ENCODE assay signal across 16 mouse cellular contexts in the genomic region with DNA sequence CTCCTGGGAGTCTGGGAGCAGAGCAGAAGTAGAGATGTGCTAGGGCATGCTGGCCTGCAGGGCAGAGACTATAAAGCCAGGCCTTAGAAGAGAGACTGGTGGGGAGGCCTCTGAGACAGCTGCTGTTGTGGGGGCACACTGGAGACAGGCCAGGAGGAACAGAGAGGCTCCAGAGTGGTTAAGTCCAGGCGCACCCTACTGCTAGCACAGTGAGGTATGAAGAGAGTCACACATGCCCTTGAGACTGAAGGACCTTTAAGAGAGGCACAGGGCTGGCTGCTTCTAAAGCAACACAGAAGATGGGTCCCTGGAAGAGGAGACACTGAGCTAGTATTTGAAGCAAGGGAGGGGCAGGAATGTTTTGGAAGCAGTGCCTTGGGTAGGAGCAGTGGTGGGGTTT.
DNase-seq lines count a peak whose midpoint lies in the region; ATAC-seq and TF ChIP-seq lines count a peak whose summit lies in the region.
"Had no signal": no experiment of that assay in that cellular context is flagged by ENCODE, and none has a peak within 500 bp of the region (broad histone marks: within the 10 kb centered on the region; RNA-seq: fewer than 3 reads in every experiment).

No protein-coding gene starts in this region.

- peak overlapping the region; percentile 22; the same call in 1 of the 2 replicates for H3K27ac ChIP-seq in heart, postnatal 0 days (ENCODE audit: low read depth)
- no peak overlapping the region for H3K27ac ChIP-seq in heart, embryonic 12.5 days (ENCODE audit: poor library complexity, severe bottlenecking)
- 0 out of 2 replicates have a peak overlapping the region, but pooled peaks have one; percentile 0 for H3K27ac ChIP-seq in midbrain, embryonic 10.5 days (replicated peaks)
- no peak overlapping the region for H3K27ac ChIP-seq in midbrain, embryonic 16.5 days (ENCODE audit: low read length)
- H3K27ac ChIP-seq in limb, embryonic 15.5 days: peak overlapping the region; percentile 47
- H3K27ac ChIP-seq: hindbrain, embryonic 12.5 days; kidney, embryonic 15.5 days; liver, embryonic 12.5 days; stomach, postnatal 0 days had no signal

- no peak for TF ChIP-seq EP300 in heart, postnatal 0 days (IDR thresholded peaks at IDR 0.05; ENCODE audit: low read depth)

- H3K4me1 ChIP-seq in heart, postnatal 0 days (ENCODE audit: control insufficient read depth, insufficient read depth): peaks cover 20% of the 10 kb centered on the region
- H3K4me1 ChIP-seq in heart, embryonic 12.5 days (replicated peaks): peaks cover 19% of the 10 kb centered on the region
- H3K4me1 ChIP-seq in midbrain, embryonic 10.5 days: peaks cover 13% of the 10 kb centered on the region; the same call in 1 of the 2 replicates
- peaks cover 3% of the 10 kb centered on the region; the same call in 1 of the 2 replicates for H3K4me1 ChIP-seq in midbrain, embryonic 16.5 days (ENCODE audit: control insufficient read depth, insufficient read depth, low read length)
- peaks cover 38% of the 10 kb centered on the region for H3K4me1 ChIP-seq in limb, embryonic 15.5 days
- H3K4me1 ChIP-seq: hindbrain, embryonic 12.5 days; liver, embryonic 12.5 days had no signal

- H3K27me3 ChIP-seq in heart, postnatal 0 days (ENCODE audit: control insufficient read depth, insufficient read depth, low read length): no peaks in the 10 kb centered on the region
- no peaks in the 10 kb centered on the region for H3K27me3 ChIP-seq in heart, embryonic 12.5 days (replicated peaks)
- H3K27me3 ChIP-seq in midbrain, embryonic 10.5 days (ENCODE audit: low read depth, poor library complexity, severe bottlenecking): no peaks in the 10 kb centered on the region
- no peaks in the 10 kb centered on the region for H3K27me3 ChIP-seq in midbrain, embryonic 16.5 days (ENCODE audit: control insufficient read depth, insufficient read depth, low read depth, low read length)
- H3K27me3 ChIP-seq in limb, embryonic 15.5 days: no peaks in the 10 kb centered on the region
- H3K27me3 ChIP-seq: hindbrain, embryonic 12.5 days; liver, embryonic 12.5 days had no signal

- DNase-seq in adrenal gland, adult 2 months: peak; percentile 29
- DNase-seq in adrenal gland, adult 8-10 months: no peak
- no peak for DNase-seq in heart, postnatal 0 days (ENCODE audit: low spot score)
- no peak for DNase-seq in midbrain, embryonic 10.5 days (ENCODE audit: low spot score)
- no peak for DNase-seq in left cerebral cortex, adult 18-20 months (ENCODE audit: low spot score in 2 of 2)
- DNase-seq: cerebellum, adult 11-12 months; cerebellum, postnatal 36 days; gastrocnemius, postnatal 36 days had no signal

- no peaks in the 10 kb centered on the region for H3K9me3 ChIP-seq in heart, postnatal 0 days (replicated peaks; ENCODE audit: control insufficient read depth, low read length)
- no peaks in the 10 kb centered on the region for H3K9me3 ChIP-seq in heart, embryonic 12.5 days (replicated peaks)
- no peaks in the 10 kb centered on the region for H3K9me3 ChIP-seq in midbrain, embryonic 10.5 days (replicated peaks)
- H3K9me3 ChIP-seq in midbrain, embryonic 16.5 days (replicated peaks; ENCODE audit: control insufficient read depth, low read length, poor library complexity, severe bottlenecking): no peaks in the 10 kb centered on the region
- H3K9me3 ChIP-seq in limb, embryonic 15.5 days: no peaks in the 10 kb centered on the region
- H3K9me3 ChIP-seq: hindbrain, embryonic 12.5 days; kidney, embryonic 15.5 days; liver, embryonic 12.5 days had no signal

- no peak overlapping the region for H3K4me3 ChIP-seq in heart, postnatal 0 days (ENCODE audit: low read depth, low read length)
- no peak overlapping the region for H3K4me3 ChIP-seq in heart, embryonic 12.5 days
- no peak overlapping the region for H3K4me3 ChIP-seq in midbrain, embryonic 10.5 days
- no peak overlapping the region for H3K4me3 ChIP-seq in midbrain, embryonic 16.5 days (ENCODE audit: low read depth, low read length)
- H3K4me3 ChIP-seq in limb, embryonic 15.5 days: no peak overlapping the region
- H3K4me3 ChIP-seq: hindbrain, embryonic 12.5 days; kidney, embryonic 15.5 days; liver, embryonic 12.5 days had no signal

- 54% methylated on average over 1 of the region's 1 CpGs for WGBS in heart, postnatal 0 days
- 65% methylated on average over 1 of the region's 1 CpGs for WGBS in heart, embryonic 12.5 days
- 86% methylated on average over 1 of the region's 1 CpGs for WGBS in midbrain, embryonic 10.5 days
- 100% methylated on average over 1 of the region's 1 CpGs for WGBS in midbrain, embryonic 16.5 days
- 63% methylated on average over 1 of the region's 1 CpGs for WGBS in limb, embryonic 15.5 days

- no peak overlapping the region for H3K4me2 ChIP-seq in heart, postnatal 0 days (ENCODE audit: low read depth, low read length)
- no peak overlapping the region for H3K4me2 ChIP-seq in heart, embryonic 12.5 days
- no peak overlapping the region for H3K4me2 ChIP-seq in midbrain, embryonic 16.5 days (ENCODE audit: low read length)
- H3K4me2 ChIP-seq in limb, embryonic 15.5 days: no peak overlapping the region
- H3K4me2 ChIP-seq: hindbrain, embryonic 12.5 days; kidney, embryonic 15.5 days; liver, embryonic 12.5 days; lung, embryonic 14.5 days had no signal

- no peak for TF ChIP-seq CTCF in heart, postnatal 0 days (IDR thresholded peaks at IDR 0.05; ENCODE audit: low read depth)

- peak; percentile 24; the same call in 1 of the 2 replicates for ATAC-seq in heart, postnatal 0 days (ENCODE audit: insufficient read depth, low read depth)
- no peak for ATAC-seq in heart, embryonic 12.5 days (ENCODE audit: insufficient number of reproducible peaks, low FRiP score)
- no peak for ATAC-seq in midbrain, embryonic 16.5 days
- no peak for ATAC-seq in limb, embryonic 15.5 days (ENCODE audit: insufficient number of reproducible peaks, low FRiP score, low TSS enrichment, low read depth)
- ATAC-seq: liver, embryonic 12.5 days had no signal

- H3K36me3 ChIP-seq in heart, postnatal 0 days (replicated peaks; ENCODE audit: control insufficient read depth, insufficient read depth, low read length): 0 out of 2 replicates have a peak, but pooled peaks cover 12% of the 10 kb centered on the region
- H3K36me3 ChIP-seq in heart, embryonic 12.5 days: peaks cover 26% of the 10 kb centered on the region
- no peaks in the 10 kb centered on the region for H3K36me3 ChIP-seq in midbrain, embryonic 10.5 days
- no peaks in the 10 kb centered on the region for H3K36me3 ChIP-seq in midbrain, embryonic 16.5 days (ENCODE audit: control insufficient read depth, insufficient read depth, low read length)
- no peaks in the 10 kb centered on the region for H3K36me3 ChIP-seq in limb, embryonic 15.5 days
- H3K36me3 ChIP-seq: hindbrain, embryonic 12.5 days; kidney, embryonic 15.5 days; liver, embryonic 12.5 days had no signal

- no peak overlapping the region; the same call in 1 of the 2 replicates for H3K9ac ChIP-seq in heart, postnatal 0 days (replicated peaks; ENCODE audit: low read depth, low read length)
- H3K9ac ChIP-seq in heart, embryonic 12.5 days: no peak overlapping the region
- H3K9ac ChIP-seq in midbrain, embryonic 16.5 days (ENCODE audit: low read depth, low read length): no peak overlapping the region
- H3K9ac ChIP-seq in limb, embryonic 15.5 days: no peak overlapping the region
- H3K9ac ChIP-seq: hindbrain, embryonic 12.5 days; kidney, embryonic 15.5 days; liver, embryonic 12.5 days; lung, embryonic 14.5 days had no signal

Comparison
In these comparisons a context has a peak if more than half of its experiments do, and no peak if none do; other contexts are left out.
1. H3K27ac ChIP-seq: peak in heart, postnatal 0 days (single experiment), midbrain, embryonic 10.5 days (single experiment) and limb, embryonic 15.5 days (single experiment); none in heart, embryonic 12.5 days (single experiment) and midbrain, embryonic 16.5 days (single experiment).